Mouse (Mus musculus) Muller cell, postnatal 12 days (primary cell): Measurements from ENCODE around the gene LTO1.
A peak's percentile ranks its signal among the peaks of the same experiment; 100 is the strongest.
"Not testable (repeated sequence)": the region's sequence is repeated elsewhere in the genome, so short reads cannot be mapped to it uniquely, and the experiment has no call there.

ENCODE experiments used
- DNase-seq: peaks from one replicate; pipeline ENCODE4 v3.0.0-alpha.2; 2015; ENCODE audit errors: inconsistent ontology term

Gene LTO1

DNA sequence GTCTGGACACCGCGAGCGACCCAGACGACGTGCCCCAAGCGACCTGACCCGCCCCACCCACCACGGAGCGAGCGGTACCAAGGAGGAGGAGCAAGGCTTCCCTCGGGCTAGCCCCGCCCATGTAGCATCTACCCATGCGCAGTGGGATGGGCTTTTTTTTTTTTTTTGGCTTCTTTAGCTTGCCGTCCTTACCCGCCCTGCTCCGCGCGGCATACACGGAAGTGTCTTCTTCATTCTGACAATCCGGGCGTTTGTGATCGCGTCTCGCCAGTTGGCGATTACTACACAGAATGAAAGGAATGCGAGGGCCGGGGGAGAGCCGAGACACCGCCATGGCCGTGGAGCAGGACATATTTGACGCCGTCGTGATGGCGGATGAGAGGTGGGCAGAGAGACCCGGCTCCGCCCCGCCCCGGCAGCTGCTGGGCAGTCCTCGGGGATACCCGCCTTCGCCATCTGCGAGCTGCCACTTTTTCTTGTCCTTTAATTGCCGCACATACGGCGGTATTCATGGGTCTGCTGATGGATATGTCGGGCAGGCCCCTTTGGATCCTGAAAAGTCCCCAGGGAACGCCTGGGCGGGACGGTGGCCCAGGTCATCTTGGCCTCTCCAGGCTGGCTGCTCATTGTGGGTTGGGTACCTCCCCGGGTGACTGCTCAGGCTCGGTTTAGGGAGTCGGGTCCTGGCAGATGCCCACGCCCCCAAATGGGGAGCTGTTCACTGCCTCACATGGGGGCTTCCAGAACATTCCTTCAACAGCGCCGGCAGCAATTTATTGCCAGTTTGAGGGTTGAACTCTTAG lies at the start of gene LTO1:
TSS of gene LTO1 (plus strand) at position 153 of the 803 bp plus-strand sequence.
- DNase-seq = peak; percentile 97

DNA sequence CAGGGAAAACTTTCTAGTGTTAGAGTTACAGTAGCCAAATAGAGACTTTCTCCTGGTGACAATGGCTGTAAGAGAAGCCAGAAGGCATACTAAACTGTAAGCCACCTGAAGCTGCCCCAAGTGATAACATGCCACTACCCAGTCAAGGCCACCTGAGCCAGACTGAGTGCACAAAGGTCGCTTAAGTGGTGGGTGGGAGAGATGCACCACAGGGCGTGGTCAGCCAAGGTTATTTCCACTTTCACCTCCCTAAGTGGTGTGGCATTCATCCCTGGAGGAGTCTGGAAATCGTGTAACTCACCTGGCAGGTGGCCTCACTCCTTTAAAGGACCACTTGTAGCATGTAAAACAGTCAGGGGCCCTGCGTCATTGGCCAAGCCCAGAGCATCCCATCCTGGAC lies 47.7 kb upstream of the LTO1 start:
- DNase-seq = no peak

GRCm38 (mm10) chr7:144867602-144868001 lies 47.3 kb upstream of the LTO1 start:
- no peak for DNase-seq

DNA sequence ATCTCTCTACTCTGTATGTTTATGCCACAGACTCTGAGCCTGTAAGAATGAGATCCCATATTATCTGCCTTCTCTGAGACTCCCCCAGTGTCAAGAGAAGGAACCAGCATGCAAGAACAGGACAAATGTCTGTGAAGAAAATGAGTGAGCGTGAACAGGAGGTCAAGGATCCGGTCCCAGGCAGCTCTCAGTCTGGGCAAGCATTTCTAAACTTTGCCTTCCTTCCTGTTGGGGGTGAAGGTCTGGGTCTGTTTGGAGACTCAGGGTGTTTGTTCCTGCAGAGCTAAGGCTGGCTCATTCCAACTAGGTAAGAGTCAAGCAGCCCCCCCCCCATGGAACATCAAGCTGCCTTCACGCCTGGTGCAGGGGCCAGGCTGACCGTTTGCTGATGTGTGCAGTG lies 42.5 kb upstream of the LTO1 start:
- no peak for DNase-seq

DNA sequence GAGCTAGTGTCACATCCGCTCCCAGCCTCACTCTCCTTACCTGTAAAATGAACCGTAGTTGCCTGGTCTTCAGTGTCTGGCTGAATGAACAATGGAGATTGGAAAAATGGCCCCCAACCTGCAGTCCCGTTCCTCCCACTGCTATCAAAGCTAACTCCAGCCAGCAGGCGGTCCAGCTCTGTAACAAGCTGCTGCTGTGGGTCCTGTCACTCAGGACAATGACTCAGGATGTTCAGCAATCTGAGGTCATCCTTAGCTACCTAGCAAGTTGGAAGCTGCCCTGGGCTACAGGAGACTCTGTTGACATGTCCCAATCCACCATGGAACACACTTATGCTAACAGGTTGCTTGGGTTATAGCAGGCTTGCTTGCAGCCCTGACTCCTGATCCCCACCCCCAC lies 41.7 kb upstream of the LTO1 start:
- no peak for DNase-seq

- no peak for DNase-seq
These were observed 40.7 kb upstream of the LTO1 start for GRCm38 (mm10) chr7:144874226-144874625.

DNA sequence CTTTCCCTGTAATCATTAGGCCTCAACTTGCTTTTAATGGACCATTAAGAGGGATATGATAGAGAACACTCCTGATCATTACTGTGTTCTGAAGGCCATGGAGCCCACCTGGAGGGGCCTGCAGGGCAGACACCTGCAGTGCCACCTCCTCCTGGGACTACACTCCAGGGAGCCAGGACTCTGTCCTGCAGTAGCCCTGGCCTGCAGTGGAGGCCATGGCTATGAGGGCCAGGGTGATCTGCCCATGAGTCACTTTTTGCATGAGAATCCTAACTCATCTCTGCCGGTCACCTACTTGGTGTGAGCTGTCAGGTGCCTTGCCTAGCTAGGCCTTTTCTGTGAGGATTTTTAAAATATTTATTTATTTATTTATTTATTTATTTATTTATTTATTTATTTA lies 36.5 kb upstream of the LTO1 start:
- no peak for DNase-seq

DNA sequence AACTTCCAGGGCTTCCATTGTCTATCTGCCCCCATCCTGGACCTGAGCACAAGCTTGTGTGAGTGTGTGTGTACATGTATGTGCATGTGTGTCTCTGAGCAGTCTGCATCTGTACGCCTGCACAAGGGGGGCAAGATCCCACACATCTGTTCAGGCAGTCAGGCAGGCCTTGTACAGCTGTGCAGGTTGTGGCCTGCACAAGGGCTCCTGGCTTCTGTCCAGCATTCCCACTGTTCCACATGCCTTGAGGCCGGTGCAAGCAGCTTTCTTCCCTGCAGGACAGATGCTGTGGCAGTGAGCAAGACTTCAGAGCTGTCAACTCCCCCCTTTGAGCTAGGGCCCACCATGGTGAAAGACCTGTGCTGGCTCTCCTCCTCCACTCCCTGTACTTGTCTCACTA lies 31.8 kb upstream of the LTO1 start:
- DNase-seq = no peak

GRCm38 (mm10) chr7:144887672-144888071 lies 27.2 kb upstream of the LTO1 start:
- DNase-seq = no peak

DNA sequence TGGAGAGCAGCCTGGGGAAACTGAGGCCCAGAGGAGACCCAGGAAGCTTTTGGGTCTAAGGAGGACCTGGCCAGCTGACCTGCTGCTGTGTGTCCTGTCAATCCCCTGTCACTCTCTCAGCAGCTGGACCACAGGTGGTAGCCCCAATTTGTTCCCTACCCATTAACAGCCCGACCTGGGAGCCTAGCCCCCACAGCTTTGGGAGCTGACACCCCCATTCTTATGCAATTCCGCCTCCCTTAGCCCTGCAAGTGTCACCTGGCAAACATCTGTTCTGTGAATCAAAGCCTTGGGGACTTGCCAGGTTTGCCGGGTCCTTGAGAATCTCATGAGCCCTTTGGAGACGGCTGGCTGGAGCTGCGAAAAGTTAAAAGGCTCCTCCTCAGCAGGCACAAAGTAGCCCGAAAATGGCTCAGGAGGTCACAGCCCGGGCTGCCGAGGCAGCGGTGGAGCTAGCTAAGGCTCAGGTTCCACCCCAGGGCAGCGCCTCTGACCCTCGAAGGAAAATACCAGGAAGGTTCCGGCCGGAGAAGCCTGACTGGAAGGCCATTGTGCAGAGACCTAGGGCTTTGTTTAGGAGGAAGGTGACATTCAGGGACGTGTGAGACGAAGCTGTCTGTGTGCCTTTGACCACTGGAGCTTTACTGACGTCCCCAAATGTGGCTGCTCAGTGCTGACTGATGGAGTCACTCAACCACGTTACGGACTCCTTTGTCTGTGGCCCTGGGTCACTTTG lies 26.2 kb upstream of the LTO1 start:
- no peak for DNase-seq

GRCm38 (mm10) chr7:144890661-144891060 lies 24.2 kb upstream of the LTO1 start:
- DNase-seq = not testable (repeated sequence)

DNA sequence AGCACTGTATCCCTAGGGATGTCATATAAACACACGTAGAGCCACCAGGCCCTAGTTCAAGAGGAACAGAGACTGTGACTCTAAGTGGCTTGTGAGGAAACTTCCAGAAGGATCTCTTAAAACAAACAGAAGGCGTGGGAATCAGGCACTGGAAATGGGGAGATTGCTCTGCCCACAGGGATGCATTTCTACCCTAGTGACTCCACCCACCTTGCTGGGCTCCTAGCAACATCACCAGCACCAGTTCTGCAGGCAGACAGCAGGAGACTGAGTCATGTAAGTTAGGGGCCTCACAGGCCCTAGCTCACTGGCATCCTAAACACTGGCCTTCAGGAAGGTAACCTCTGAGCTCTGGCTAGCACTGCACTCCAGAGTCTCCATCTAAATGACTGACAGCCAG lies 23.0 kb upstream of the LTO1 start:
- no peak for DNase-seq

GRCm38 (mm10) chr7:144892322-144892721 lies 22.6 kb upstream of the LTO1 start:
- no peak for DNase-seq

DNA sequence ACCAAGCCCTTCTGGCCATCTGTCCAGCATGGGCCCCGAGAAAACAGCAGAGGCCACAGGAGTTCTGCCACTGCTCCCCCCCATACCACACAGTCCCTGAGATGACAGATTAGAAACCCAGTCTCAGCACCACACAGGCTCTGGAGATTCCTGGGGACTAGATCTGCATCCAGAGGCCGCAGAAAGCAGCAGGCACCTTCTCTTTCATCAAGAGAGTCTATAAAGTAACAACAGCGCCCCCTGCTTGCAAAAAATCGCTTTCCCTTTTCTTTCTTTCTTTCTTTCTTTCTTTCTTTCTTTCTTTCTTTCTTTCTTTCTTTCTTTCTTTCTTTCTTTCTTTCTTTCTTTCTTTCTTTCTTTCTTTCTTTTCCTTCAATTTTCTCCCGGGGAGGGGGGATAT lies 20.7 kb upstream of the LTO1 start:
- no peak for DNase-seq

DNA sequence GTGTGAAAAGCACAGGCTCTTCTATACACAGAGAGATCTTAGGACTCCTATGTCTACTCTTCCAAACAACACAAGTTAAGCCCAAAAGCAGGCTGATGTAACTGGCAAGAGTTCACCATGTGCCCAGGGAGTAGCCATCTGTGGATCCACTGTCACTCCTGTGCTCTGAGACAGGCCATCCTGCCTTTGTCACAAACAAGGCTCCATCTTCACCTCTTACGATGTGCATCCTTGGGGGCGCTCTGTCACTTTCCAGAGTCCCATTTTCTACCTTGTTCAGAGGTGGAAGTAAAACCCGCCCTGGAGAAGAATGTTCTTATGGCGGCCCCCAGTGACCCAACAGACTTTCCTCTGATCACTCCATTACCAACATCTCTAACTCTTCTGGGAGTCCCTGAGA lies 20.2 kb upstream of the LTO1 start:
- no peak for DNase-seq

DNA sequence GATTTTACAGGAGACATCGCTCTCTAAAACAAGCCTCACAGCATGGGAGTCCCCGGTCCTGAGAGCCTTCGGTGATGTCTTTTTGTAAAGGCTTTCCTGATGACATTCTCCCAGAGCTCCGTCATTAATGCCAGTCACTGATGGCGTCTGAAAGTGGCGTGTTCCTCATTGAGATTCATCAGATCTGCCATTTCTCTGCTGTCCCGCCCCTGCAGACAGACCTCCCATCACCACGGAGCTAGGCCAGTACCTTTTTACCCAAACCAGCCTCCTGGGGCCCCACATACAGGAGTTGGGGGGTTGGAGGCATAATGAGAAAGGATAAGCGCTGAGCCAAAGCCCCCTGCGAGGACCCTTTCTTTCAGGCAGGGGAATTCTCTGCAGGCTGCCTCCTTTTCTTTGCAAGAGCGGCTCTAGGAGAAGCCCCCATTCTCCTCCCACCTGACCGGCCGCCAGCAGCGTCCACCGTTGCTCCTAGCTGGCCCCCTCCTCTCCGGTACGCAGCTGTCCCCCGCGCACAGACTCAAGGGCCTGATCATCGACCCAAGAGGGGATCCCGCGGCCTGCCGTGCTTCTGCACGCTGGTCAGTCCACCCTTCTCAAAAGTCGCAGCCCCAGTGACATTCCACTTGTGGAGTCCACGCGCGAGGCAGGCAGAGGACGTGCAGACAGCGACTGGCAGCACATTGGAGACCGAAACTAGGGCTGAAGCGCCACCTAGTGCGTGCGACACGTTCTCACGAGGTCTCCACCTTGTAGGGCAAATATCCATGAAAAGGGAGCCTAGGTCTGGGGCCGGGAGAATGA lies 19.4 kb upstream of the LTO1 start:
- peak; percentile 63 for DNase-seq

DNA sequence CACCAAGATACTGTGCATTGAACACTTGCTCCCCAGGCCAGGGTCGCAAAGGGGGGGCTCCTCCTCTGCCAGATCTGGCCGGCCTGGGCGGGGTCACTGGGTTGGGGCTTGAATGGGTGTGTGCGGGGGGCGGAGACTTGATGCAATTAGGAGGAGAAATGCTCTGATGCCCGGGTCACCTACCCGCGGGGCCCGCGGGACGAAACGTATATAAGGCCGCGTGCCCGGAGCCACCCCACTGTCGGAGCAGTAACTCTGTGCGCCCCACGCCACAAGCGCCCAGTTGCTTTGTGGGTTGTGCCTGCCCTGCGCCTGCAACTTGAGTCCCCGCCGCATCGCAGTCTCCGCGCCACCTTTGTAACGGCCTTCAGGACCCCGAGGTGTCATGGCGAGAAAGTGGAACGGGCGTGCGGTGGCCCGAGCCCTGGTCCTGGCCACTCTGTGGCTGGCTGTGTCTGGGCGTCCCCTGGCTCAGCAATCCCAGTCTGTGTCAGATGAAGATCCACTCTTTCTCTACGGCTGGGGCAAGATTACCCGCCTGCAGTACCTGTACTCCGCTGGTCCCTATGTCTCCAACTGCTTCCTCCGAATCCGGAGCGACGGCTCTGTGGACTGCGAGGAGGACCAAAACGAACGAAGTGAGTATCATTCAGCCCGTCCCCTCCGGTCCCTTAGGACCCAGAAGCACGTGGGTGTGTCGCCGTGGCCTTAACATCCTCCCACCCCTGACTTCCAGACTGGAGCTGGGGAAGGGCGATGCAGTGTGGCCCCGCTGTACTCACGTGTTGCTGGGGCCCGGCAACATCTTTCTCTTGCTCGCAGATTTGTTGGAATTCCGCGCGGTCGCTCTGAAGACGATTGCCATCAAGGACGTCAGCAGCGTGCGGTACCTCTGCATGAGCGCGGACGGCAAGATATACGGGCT lies 18.3 kb upstream of the LTO1 start, which contains the start of gene Fgf15:
TSS of gene Fgf15 (plus strand) at position 238 of the 925 bp plus-strand sequence.
- DNase-seq = peak; percentile 32

DNA sequence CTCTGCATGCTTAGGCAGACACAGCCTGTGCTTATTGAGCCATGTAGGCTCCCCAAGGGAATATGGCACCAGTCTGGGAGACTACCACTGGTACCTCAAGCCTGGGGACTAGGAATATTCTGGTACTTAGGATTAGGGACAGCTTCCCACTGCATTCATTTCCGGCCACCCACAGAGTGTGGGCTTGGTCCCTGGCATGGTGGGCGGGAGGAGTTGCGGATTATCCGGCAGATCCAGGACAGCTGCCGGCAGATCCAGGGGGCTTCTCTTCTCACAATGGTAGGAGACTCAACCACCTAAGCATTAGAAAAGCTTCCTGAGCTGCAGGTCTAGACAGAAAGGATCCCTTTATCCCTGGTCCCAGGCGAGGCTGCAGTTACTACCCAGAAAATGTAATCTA lies 16.4 kb upstream of the LTO1 start:
- no peak for DNase-seq

GRCm38 (mm10) chr7:144905514-144905913 lies 9.4 kb upstream of the LTO1 start:
- DNase-seq = not testable (repeated sequence)

- peak; percentile 56 for DNase-seq
These were observed 8.0 kb upstream of the LTO1 start for GRCm38 (mm10) chr7:144906708-144907397.

GRCm38 (mm10) chr7:144907793-144908192 lies 7.1 kb upstream of the LTO1 start:
- DNase-seq = no peak
